Mouse (Mus musculus) erythroblast, embryonic 14.5 days (primary cell): ENCODE data around the gene Eif1. TPM values are rescaled to one million over a fixed set of nuclear protein-coding genes. Genes with fewer than 3 reads are reported as not detected.
"Not testable (repeated sequence)": the region's sequence is repeated elsewhere in the genome, so short reads cannot be mapped to it uniquely, and the experiment has no call there.

Experiments
- H3K27me3 ChIP-seq: 2 replicates; pipeline ENCODE4 v1.6.1; 2012; ENCODE audit warnings: inconsistent platforms; ENCODE audit not compliant: control insufficient read depth
- H3K36me3 ChIP-seq: 2 replicates; pipeline ENCODE4 v1.6.1; 2012; ENCODE audit warnings: mild to moderate bottlenecking, inconsistent platforms; ENCODE audit not compliant: control insufficient read depth
- H3K4me1 ChIP-seq: 2 replicates; pipeline ENCODE4 v1.6.1; 2012; ENCODE audit warnings: inconsistent platforms; ENCODE audit not compliant: control insufficient read depth
- H3K4me3 ChIP-seq: replicated peaks from 2 replicates; pipeline ENCODE3; 2012; ENCODE audit warnings: moderate library complexity, mild to moderate bottlenecking, inconsistent platforms
- H3K9me3 ChIP-seq: 2 replicates; pipeline ENCODE4 v1.6.1; 2012; ENCODE audit warnings: low read length, inconsistent platforms, mixed read lengths; ENCODE audit not compliant: control insufficient read depth
- GATA1 ChIP-seq: IDR thresholded peaks from 2 replicates; pipeline ENCODE4 v1.6.1; 2012; ENCODE audit warnings: low read length, inconsistent platforms, mixed read lengths
- TAL1 ChIP-seq: IDR thresholded peaks from 3 replicates; pipeline ENCODE4 v1.6.1; 2012; ENCODE audit warnings: low read length, inconsistent platforms, mixed read lengths
- polyA plus RNA-seq: library from polyadenylated mRNA; stranded (reverse); fragments of >175 nt; gene quantifications from 2 replicates; pipeline ENCODE4 v1.2.3, GENCODE M21; 2012

The Eif1 gene
- polyA plus RNA-seq, 1 experiment: 186 TPM

DNA sequence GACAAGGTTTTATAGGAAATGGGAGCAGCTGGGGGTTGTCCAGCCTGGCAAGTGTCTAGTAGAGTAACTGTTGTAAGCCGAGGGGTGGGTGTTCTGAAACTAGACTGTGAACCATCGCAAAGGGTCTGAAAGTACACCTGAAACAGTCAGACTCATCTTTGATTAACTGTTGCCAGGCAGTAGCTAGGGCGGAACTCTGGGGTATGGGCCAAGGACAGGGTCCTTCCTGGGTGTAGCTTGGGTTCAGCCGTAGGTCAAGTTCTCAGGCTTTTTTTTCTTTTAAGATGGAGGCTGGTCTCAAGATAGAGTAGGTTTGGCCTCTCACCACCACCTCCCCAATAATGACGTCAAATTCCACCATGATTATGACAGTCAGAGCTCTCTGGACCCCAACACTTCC lies 11.8 kb upstream of the Eif1 start:
- no peaks in the 10 kb centered on the region for H3K4me1 ChIP-seq

DNA sequence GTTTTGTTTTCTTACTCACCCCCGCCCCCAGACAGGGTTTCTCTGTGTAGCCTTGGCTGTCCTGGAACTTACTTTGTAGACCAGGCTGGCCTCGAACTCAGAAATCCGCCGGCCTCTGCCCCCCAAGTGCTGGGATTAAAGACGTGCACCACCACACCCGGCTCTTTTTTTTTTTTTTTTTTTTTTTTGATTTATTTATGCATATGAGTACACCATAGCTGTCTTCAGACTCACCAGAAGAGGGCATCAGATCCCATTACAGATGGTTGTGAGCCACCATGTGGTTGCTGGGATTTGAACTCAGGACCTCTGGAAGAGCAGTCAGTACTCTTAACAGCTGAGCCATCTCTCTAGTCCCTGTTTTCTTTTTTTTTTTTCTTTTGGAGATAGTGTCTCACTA lies 11.0 kb upstream of the Eif1 start:
- H3K36me3 ChIP-seq, H3K27me3 ChIP-seq, H3K4me3 ChIP-seq, H3K4me1 ChIP-seq, H3K9me3 ChIP-seq: not testable (repeated sequence)

More for the DNA sequence above, 11.8 kb upstream of the Eif1 start:
- TF ChIP-seq GATA1: no peak
- TF ChIP-seq TAL1: no peak
- Histone ChIP-seq H3K36me3 (no peaks in the 10 kb centered on the region), H3K4me3 (no peak overlapping the region), H3K9me3 (no peaks in the 10 kb centered on the region), H3K27me3 (peaks cover 11% of the 10 kb centered on the region)

DNA sequence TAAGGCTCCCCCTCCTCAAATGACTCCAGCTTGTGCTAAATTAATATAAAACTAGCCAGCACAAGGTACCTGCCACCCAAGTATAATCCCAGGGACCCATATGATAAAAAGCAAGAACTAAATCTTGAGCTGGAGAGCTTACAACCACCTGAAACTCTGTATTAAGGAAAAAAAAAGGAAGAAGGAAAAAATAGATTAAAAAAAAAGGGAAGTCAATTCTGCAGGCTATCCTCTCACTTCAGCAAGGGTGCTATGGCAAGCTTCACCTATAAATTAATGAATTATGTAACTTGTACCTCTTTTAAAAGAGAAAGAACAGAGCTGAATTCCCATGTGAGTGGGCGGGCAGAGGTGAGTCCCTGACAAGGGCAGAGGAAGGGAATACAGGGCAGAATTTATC lies 8.0 kb upstream of the Eif1 start:
- no peak for TF ChIP-seq TAL1
- TF ChIP-seq GATA1: no peak
- no peaks in the 10 kb centered on the region for H3K36me3 ChIP-seq
- H3K9me3 ChIP-seq: no peaks in the 10 kb centered on the region
- no peak overlapping the region for H3K4me3 ChIP-seq
- peaks cover 6% of the 10 kb centered on the region for H3K27me3 ChIP-seq
- peaks cover 8% of the 10 kb centered on the region for H3K4me1 ChIP-seq

DNA sequence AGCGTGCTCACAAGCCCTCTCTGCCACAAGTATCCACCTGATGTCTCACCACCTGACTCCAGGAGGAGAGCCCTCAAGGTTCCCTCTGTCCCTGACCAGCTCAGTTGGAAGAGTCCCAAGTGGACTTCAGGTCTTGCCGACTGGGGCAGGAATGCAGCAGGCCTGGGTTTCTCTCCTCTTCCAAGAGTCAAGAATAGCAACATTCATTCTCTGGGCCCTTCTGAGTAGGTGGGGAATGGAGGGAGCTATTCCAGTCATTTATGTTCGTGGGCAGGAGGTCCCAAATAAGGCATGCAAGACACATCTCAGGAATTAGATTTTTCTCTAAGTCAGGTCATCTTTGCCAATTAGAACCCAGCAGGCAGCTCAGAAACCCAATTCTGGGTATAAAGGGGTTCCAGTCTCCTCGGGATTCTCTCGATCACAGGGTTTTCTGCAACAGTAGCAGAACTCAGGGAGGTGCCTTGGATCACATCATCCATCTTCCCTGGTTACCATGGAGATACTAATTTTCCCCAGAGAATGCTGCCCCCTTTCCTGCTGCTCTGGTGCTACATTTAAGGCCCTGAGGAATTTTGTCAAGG lies 7.5 kb upstream of the Eif1 start:
- Histone ChIP-seq H3K36me3 (no peaks in the 10 kb centered on the region), H3K27me3 (peaks cover 6% of the 10 kb centered on the region)
- no peak for TF ChIP-seq TAL1
- TF ChIP-seq GATA1: no peak

DNA sequence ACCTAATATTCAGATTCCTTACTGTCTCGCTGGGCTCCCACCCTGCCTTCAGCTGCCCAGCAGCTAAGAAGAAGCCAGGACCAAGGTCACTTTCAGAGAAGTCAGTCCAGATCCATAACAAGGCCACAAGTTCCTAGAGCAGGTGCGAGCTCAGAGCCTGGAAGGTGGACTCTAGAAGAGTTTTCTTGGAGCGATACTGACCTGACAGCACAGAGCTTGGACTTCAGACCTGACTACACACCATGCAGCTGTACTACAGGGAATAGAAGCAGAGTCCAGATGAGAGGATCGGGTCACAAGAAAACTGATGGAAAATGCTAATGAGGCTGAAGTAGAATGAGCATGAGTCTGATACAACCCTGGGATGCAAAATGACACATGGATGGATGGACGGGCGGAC lies 6.3 kb upstream of the Eif1 start:
- Histone ChIP-seq H3K9me3 (no peaks in the 10 kb centered on the region), H3K4me1 (peaks cover 25% of the 10 kb centered on the region), H3K4me3 (no peak overlapping the region), H3K36me3 (no peaks in the 10 kb centered on the region), H3K27me3 (peaks cover 6% of the 10 kb centered on the region)
- no peak for TF ChIP-seq GATA1
- no peak for TF ChIP-seq TAL1

More for the DNA sequence above, 7.5 kb upstream of the Eif1 start:
- peaks cover 13% of the 10 kb centered on the region for H3K4me1 ChIP-seq
- H3K9me3 ChIP-seq: no peaks in the 10 kb centered on the region
- no peak overlapping the region for H3K4me3 ChIP-seq

DNA sequence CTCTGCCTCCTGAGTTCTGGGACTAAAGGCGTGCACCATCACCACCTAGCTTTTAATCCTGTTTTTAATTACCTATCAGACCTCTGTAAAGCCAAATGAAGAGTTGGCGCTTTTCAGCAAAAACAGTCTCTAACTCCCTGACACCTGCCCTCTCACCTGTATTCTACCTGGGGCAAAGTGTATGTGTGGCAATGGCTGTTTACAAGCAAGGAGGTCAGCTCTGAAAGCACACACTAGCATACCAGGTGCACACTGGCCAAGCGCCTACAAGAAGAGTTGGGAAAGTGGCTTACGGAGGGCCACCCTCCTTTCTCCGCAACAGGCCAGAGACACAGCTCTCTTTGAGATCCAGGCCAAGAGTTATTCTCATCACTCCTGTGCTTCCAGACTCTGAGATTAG lies 4.2 kb upstream of the Eif1 start:
- H3K27me3 ChIP-seq: peaks cover 6% of the 10 kb centered on the region
- TF ChIP-seq TAL1 (no peak), GATA1 (no peak)
- no peaks in the 10 kb centered on the region for H3K9me3 ChIP-seq
- peaks cover 2% of the 10 kb centered on the region for H3K36me3 ChIP-seq
- H3K4me1 ChIP-seq: peaks cover 36% of the 10 kb centered on the region
- no peak overlapping the region for H3K4me3 ChIP-seq

DNA sequence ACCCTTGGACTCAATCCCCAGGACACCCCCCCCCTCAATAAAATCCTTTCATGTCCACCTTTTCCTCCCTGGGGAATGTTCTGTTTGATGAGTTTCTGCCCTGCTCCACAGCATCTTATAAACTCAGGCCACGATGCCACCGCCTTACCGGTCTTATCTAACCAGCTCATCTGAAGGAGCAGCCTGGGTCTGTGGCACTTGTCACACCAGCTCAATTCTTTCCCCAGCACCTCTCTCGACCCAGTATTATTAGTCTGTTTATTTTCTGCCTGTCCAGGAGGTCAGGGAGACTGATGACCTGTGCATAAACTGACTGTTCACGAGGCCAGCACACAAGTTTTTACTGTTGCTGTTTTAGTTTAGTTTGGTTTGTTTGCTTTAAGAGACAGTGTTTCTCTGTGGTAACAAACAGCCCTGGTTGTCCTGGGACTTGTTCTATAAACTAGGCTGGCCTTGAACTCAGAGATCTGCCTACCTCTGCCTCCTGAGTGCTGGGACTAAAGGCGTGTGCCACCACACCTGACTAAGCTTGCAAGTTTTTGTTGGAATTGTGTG lies 1.8 kb upstream of the Eif1 start:
- peaks cover 53% of the 10 kb centered on the region for H3K4me1 ChIP-seq
- no peaks in the 10 kb centered on the region for H3K27me3 ChIP-seq
- peak overlapping the region; percentile 89 for H3K4me3 ChIP-seq
- H3K36me3 ChIP-seq: peaks cover 27% of the 10 kb centered on the region
- TF ChIP-seq TAL1 (no peak), GATA1 (peak; percentile 100)
- no peaks in the 10 kb centered on the region for H3K9me3 ChIP-seq

DNA sequence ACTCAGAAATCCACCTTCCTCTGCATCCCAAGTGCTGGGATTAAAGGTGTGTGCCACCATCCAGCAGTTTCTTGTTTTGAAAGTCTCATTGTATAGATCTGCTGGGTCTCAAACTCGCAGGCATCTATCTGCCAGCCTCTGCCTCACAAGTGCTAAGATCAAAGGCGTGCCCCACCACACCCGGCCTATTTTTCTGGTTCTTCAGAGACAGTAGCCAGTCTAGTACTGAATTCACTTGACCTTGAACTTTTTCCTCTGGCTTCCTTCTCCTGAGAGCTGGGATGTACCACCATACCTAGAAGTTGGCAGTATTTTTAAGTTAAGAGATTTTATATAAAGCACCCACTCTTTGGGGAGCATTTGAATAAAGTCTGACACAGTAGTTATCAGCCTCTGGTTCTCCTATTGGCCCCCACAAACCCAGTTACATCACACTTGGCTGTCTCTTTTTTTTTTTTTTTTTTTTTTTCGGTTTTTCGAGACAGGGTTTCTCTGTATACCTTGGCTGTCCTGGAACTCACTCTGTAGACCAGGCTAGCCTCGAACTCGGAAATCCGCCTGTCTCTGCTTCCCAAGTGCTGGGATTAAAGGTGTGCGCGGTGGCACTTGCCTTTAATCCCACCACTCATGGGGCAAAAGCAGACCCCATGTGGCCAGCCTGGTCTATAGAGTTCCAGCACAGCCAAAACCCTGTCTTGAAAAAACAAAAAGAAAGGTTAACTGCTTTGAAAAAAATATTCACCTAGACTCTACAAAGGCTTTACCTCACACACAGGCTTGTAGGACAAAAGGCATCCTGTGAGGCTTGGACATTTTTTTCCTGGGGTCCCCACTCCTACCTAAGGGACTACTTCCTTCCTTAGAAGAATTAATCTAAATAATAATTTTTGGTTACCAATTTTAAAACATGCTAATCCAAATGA lies 895 bp upstream of the Eif1 start:
- Histone ChIP-seq H3K9me3 (no peaks in the 10 kb centered on the region), H3K27me3 (no peaks in the 10 kb centered on the region), H3K4me3 (peak overlapping the region; percentile 89), H3K36me3 (peaks cover 29% of the 10 kb centered on the region), H3K4me1 (peaks cover 53% of the 10 kb centered on the region)
- no peak for TF ChIP-seq TAL1
- TF ChIP-seq GATA1: no peak

DNA sequence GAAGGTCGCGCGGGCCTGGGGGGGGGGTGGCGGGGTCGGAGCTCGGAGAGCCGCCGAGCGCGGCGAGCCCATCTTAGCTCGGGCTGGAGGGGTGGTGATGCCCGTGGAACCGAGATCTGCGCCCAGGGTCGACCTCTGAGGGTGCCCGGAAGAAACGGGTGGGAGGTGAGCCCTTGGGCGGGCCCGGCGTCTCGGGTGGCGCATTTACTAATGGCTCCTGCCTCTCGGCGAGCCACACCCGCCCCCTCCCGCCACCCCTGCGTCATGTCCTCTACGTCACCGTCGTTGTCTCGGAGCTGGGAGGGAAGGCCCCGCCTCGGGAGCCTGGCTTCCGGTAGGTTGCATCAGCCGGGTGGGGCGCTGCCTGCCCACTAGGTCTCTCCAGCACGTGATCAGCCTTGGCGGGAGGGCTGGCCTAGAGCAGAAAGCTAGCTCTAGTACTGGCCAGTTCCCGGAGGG lies 516 bp downstream of the Eif1 start:
- H3K27me3 ChIP-seq: no peaks in the 10 kb centered on the region
- H3K4me1 ChIP-seq: peaks cover 51% of the 10 kb centered on the region
- H3K4me3 ChIP-seq: peak overlapping the region; percentile 89
- H3K9me3 ChIP-seq: no peaks in the 10 kb centered on the region
- peaks cover 29% of the 10 kb centered on the region for H3K36me3 ChIP-seq
- TF ChIP-seq TAL1 (no peak), GATA1 (no peak)

DNA sequence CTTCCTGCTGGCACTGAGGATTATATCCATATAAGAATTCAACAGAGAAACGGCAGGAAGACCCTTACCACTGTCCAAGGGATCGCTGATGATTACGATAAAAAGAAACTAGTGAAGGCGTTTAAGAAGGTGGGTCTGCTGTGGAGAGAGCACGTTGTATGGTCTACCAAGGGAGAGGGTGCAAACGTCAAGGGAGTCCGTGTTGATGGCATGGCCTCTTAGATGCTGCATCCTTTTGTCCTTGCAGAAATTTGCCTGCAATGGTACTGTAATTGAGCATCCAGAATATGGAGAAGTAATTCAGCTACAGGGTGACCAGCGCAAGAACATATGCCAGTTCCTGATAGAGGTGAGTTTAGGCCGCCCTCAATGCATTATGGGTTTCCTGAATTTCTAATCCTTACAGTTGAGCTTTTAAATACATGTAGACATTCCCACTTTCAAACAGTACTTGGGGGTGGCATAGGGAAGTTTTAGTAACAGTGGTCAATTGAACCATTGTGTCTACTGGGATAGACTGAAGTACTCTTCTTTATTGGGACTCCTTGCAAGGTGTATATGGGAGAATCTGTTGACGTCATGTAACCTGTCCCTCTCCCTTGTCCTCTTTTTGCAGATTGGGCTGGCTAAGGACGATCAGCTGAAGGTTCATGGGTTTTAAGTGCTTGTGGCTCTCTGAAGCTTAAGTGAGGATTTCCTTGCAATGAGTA lies 1.2 kb downstream of the Eif1 start:
- not testable (repeated sequence) for H3K27me3 ChIP-seq, H3K9me3 ChIP-seq
- H3K36me3 ChIP-seq: peaks cover 29% of the 10 kb centered on the region
- H3K4me3 ChIP-seq: peak overlapping the region; percentile 89
- peaks cover 49% of the 10 kb centered on the region for H3K4me1 ChIP-seq

DNA sequence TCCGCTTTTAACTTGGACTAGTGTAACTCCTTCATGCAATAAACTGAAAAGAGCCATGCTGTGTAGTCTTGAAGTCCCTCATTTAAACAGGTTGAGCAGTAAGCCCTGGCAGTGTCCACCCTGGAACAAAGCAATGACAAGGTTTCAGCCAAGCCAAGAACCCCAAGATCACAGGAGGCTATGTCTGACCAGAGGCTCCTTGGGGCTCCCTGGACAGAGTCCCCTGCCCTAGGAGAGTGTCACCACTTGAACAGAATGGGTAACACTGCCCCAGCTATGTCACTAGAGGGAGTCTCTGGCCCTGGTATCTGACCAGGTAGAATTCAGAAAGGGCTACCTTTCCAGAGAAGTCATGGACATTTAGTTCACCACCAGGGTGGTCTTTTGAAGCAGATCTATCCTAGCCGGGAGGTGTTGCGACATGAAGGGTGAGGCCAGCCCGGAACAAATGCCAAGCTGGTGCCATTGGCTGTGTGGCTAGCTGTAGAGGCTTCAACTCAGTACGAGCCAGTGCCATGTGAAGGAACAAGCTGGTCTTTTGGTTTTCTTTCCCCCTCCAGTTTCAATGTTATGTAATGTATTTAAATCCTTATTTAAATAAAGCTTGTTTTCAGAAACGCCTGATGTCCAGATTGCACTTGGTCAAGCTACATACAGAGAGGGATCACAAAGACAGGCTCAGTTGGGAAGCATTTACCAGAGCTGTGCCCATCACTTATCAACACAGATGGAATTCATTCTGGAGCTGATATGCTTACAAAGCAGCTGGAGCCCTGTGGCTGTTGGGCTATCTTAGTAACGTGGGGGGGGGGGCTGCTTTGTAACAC lies 2.0 kb downstream of the Eif1 start:
- Histone ChIP-seq H3K36me3 (peaks cover 29% of the 10 kb centered on the region), H3K4me3 (peak overlapping the region; percentile 34), H3K4me1 (peaks cover 45% of the 10 kb centered on the region)
- not testable (repeated sequence) for H3K9me3 ChIP-seq, H3K27me3 ChIP-seq
